Mouse (Mus musculus) ovary, adult 18-20 months (tissue): ENCODE results near the gene Sae1.
"Not testable (repeated sequence)": the region's sequence is repeated elsewhere in the genome, so short reads cannot be mapped to it uniquely, and the experiment has no call there.

Experiments used
- DNase-seq: peaks from one replicate; pipeline ENCODE4 v3.0.0; 2022; ENCODE audit warnings: low spot score, mixed read lengths

The Sae1 gene

GRCm38 (mm10) chr7:16402968-16403948, 15.7 kb upstream of the Sae1 start:
- DNase-seq = no peak

GRCm38 (mm10) chr7:16402449-16402848, 14.8 kb upstream of the Sae1 start:
- no peak for DNase-seq

GRCm38 (mm10) chr7:16401991-16402431, 14.4 kb upstream of the Sae1 start:
- DNase-seq = no peak

- DNase-seq = peak; percentile 90
Measured at GRCm38 (mm10) chr7:16400689-16401611, 13.3 kb upstream of the Sae1 start, which contains the start of gene Zc3h4. Zc3h4 (plus strand) TSS chr7:16400910.

- DNase-seq = peak; percentile 98
Measured at GRCm38 (mm10) chr7:16399820-16400688, 12.4 kb upstream of the Sae1 start.

GRCm38 (mm10) chr7:16399098-16399819, 11.7 kb upstream of the Sae1 start:
- DNase-seq = peak; percentile 87

GRCm38 (mm10) chr7:16398387-16399050, 10.9 kb upstream of the Sae1 start:
- no peak for DNase-seq

- no peak for DNase-seq
Measured at GRCm38 (mm10) chr7:16397465-16397864, 9.9 kb upstream of the Sae1 start.

- no peak for DNase-seq
Measured at GRCm38 (mm10) chr7:16395944-16396343, 8.3 kb upstream of the Sae1 start.

- DNase-seq = no peak
Measured at GRCm38 (mm10) chr7:16392923-16393322, 5.3 kb upstream of the Sae1 start.

- not testable (repeated sequence) for DNase-seq
Measured at GRCm38 (mm10) chr7:16389942-16390341, 2.3 kb upstream of the Sae1 start.

- DNase-seq = no peak
Measured at GRCm38 (mm10) chr7:16376505-16376904, 11.1 kb downstream of the Sae1 start.

- DNase-seq = no peak
Measured at GRCm38 (mm10) chr7:16374989-16375388, 12.6 kb downstream of the Sae1 start.

GRCm38 (mm10) chr7:16373719-16374118, 13.9 kb downstream of the Sae1 start:
- no peak for DNase-seq

- no peak for DNase-seq
Measured at GRCm38 (mm10) chr7:16370596-16370995, 17.0 kb downstream of the Sae1 start.

- DNase-seq = no peak
Measured at GRCm38 (mm10) chr7:16368835-16369234, 18.8 kb downstream of the Sae1 start.

- DNase-seq = no peak
Measured at GRCm38 (mm10) chr7:16366669-16367068, 20.9 kb downstream of the Sae1 start.

- DNase-seq = no peak
Measured at GRCm38 (mm10) chr7:16366133-16366646, 21.4 kb downstream of the Sae1 start.

GRCm38 (mm10) chr7:16364901-16365500, 22.6 kb downstream of the Sae1 start:
- DNase-seq = peak; percentile 18
